Mouse (Mus musculus): ENCODE measurements around the gene Mpst.

Gene Mpst

DNA sequence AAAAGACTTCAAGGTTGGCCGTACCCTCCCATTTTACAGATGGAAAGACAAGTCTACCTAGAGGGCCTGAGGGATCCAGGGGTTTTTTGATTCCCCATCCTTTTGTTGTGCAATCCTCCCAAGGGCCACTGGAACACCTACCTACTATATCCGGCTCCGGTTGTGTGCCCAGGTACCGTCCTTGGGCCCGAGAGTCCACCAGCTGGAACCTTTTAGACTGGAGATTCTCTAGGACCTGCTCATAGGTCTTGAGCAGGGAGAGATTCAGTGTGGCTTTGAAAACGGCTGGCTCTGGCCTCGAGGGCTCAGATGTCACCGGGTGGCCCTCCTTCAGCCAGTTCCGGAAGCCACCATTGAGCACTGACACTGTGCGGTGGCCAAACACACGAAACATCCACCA lies 1.1 kb upstream of the Mpst start:
- no peak for DNase-seq

DNA sequence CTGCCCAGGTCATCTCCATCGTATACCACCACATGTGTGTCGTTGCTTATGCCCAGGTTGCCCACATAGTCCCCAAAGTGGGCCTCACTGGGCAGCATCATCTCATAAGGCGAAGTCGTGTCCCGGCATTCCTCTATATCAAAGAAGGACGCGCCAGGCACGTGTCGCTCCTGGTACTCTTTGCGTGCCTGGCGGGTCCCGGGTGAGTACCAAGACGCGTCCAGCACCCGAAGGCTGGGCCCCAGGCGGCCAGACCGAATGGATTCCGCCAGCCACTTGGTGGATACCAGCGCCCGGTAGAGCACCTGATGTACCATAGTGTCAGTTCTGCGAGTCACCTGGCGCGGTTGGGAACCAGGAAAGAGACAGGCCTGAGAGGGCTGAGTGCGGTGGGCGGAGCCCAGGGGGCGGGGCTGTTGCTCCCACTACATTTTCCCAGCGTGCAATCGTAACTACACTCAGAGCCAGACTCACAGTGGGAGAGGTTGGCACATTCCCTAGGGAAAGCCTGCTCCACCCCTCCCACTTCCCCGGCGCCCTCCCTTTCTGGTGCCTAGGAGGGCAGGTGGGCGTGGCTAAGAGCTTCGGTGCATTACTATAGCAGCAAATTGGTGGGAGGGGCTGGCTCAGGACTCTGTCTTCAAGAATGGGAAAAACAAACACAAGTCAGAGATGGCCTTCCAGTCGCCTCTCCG lies 552 bp upstream of the Mpst start, which contains the start of gene Tst:
Gene Tst, minus strand, starts transcription at position 391 of the 695 bp plus-strand sequence.
- peak; percentile 98 to 99 for DNase-seq

DNA sequence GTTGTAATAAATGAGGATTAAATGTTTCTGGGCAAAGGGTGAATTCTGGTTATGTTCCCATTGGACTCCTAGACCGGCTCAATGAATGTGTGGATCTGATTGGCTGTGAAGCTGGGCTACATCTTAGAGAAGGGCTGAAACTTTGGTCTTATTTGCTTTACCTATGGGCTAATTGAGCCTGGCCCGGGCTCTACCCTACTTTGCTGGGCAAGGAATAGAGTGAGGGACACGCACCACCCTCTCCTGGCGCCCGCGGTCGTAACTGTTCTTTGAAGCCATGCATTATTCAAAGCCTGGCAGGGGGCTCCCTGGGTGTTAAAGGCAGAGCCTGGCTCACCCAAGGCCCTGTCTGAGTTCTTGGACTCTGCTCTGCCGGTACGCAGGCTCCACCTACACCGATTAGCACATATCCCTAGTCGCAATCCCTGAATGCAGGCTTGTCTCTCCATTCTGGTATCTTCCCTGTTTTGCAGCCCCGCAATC lies 3.4 kb downstream of the Mpst start:
- no peak for DNase-seq

DNA sequence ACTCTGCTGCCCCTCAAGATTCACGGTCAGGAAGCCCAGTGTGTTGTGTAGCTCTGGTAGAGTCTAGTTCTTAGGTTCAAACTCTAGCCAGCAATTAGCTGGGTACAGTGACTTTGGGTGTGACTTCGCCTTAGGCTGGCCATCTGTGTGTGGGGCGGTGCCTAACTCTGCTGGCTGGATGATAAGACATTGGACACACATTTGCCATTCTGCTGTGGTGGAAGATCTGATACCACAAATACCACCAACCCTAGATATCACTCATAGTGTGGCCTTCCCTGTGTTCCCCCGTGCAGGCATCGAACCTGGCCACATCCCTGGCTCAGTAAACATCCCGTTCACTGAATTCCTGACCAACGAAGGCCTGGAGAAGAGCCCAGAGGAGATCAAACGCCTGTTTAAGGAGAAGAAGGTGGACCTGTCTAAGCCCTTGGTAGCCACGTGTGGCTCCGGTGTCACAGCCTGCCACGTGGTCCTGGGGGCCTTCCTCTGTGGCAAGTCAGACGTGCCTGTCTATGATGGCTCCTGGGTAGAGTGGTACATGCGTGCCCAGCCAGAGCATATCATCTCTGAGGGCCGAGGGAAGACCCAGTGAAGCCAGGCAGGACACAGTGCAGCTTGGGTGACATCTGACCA lies 7.0 kb downstream of the Mpst start:
- no peak for DNase-seq

DNA sequence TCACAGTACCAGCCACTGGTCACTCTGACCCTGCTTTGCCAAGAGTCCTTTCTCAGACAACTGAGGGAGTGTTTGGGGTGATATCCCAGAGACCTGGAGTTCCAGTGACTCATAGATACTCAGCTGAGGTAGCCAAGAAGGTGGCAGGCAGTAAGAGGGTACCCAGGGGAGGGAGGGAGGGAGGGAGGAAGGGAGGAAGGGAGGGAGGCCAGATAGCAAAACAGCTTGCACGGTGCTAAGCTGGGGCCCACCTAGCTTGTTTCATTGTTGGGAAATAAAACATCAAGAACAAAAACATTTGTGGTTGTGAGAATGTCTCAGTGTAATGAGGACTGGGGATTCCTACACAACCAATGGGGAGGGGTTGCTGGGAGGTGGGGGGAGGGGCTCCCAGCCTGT lies 7.5 kb downstream of the Mpst start:
- no peak for DNase-seq

DNA sequence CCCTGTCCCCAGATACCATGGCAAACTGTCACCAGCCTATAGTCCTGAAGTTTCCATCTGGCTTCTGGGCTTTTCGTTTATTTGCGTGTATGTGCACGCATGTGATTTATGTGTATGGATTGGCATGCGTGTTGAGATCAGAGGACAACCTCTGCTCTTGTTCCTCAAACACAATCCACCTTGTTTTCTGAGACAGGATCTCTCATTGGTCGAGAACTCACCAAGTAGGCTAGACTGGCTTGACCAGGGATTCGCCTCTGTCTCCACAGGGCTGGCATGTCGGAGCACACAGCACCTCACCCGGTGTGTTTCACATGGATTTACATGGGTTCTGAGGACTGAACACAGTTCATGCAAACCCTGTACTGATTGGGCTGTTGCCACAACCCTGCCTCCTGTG lies 7.9 kb downstream of the Mpst start:
- no peak for DNase-seq

DNA sequence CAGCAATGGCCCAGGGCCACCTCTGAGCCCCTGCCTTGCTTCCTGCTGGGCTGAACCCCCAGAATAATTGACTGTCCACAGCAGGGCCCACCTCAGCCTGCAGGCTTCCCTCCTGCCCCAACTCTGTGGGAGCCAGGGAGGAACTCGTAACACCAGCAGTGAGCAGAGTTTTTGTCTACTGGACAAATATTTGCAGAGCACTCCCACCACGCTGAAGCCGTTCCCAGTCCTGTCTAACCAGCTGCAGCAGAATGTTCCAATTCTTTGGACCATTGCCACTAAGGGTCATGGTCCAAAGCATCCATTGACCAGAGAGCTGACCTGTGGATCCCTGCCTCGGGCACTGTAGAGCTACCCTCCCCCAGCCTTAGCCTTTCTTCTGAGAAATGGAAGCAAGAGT lies 10.7 kb downstream of the Mpst start:
- DNase-seq, result peak; percentile 62 to 81

DNA sequence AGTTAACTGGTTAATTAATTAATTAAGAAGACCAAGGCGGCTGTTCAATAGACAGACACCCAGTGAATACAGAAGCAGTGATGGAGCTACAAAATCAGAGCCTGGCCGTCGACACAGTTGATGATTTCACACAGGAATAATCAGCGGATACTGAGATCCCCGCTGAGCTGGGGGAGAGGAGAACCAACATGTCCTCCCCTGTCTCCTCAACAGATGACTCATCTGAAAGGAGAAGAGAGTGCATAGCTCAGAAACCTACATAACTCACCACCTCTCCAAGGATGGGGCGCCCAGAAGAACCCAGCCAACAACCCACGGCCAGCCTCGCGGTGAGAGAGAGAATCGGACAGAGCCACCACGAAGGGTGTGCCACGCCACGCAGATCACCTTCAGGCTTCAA lies 14.2 kb downstream of the Mpst start:
- no peak for DNase-seq

DNA sequence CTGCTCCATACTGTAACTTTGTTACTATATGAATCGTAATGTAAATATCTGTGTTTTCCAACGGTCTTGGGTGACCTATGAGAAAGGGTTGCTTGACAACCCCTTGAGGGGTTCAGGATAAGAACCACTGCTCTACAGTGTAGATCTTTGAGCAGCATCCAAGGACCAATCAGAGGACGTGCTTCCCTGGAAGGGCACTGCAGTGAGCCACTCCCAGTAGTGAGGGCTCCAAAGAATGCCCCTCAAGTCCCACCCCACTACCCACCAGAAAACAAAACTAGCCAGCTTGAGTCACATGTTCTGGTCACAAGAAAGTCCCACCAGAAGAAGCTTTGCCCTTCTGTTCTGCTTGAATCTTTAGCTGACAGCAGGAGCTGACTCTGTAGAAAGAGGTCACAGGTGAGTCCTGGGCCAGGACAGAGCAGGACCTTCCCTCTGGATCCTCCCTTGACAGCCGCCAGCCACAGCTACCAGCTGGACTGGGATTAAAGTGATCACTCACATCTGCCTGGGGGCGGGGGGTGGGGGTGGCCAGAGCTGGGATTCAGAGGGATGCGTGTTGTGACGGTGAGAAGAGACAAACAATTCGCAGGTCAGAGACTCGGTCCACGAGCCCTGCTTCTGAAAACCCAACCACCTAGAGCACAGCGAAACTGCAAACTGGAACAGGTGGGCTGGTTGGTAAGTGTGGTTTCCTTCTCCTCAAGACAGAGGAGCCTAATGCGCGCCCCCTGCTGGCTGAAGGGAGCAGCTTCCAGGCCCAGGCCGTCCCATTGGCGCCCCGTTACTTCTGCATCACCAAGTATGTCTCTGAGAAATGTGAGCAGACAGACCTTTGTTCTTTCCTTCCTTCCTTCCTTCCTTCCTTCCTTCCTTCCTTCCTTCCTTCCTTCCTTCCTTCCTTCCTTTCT lies 16.1 kb downstream of the Mpst start:
- DNase-seq, result peak; percentile 80 to 89

DNA sequence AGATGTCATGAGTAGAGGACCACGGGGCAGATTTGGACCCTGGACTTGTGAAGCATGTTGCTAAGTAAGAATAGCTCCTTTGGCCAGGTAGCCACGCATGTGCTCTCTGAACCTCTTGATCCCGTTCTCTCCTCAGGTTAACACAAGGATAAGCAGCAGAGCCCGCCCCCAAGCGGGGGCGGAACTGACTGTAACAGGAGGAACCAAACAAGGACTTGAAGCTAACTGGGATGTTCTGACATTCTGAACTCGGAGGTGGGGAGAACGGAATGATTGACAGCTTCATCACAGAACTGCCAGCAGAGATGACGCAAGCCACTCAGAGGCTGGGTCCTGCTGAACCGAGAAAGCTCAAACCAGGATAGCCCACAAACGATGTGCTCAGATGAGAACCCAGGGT lies 18.3 kb downstream of the Mpst start:
- peak; percentile 77 to 85 for DNase-seq

DNA sequence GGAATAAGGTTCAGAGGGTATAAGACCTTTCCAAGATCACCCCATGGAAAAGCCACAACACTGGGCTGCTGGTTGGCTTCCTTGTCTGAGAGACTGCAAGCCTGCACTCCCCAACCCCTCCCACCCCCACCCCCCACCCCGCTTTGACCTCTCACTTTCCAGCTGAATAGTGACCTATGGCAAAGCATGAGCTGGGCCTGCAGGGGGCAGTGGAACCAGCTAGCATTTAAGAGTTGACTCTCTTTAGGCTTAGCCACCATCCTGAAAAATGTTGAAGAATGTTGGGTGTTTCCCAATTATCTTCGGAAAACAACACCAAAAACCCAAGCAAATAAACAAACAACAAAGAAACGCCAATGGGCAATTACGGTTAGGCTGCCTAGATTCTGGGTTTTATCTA lies 19.0 kb downstream of the Mpst start:
- no peak for DNase-seq

DNA sequence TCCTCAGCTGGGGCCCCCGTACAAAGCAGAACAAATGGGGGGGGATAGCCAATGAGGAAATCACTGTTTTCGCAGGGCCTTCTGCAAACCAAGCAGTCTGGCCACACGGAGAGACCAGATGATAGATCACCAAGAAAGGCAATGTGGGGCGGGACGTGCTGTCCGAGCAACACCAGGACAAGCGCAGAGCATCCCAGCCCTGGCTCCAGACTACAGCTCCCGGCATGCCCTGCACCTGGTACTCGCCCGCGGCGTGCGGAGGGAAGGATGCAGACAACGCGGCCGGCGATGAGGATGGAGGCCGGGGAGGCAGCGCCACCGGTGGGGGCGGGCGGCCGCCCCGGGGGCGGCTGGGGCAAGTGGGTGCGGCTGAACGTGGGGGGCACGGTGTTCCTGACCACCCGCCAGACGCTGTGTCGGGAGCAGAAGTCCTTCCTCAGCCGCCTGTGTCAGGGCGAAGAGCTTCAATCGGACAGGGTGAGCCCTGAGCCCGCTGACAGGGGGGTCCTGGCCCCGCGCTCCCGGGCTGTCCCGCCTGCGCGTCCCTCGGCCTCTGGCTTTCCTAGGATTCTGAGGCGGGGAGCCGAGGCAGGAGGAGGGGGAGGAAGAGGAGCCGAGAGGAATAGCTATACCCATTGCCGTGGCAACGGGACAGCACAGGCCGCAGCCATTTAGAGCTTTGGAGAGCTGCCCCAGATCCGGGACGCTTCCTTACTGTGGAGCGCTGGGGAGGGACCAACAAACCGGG lies 22.3 kb downstream of the Mpst start, which contains the start of gene Kctd17:
Gene Kctd17, plus strand, starts transcription at position 174 of the 748 bp plus-strand sequence.
- DNase-seq, result peak; percentile 66 to 71

DNA sequence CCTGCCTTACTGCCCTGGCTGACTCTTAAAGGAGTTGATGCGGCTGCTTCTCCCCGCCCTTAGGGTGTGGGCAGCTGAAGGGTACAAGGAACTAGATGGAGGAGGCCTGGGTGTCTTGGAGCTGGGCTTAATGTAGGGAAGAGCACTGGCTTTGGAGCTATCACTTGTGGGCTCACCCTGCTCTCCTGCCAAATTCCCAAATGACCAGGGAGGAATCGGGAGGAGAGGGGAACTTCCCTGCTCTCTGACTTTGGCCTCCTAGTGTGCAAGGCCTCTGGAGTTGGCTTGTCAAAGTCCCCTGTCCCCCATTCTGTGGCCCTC lies 22.9 kb downstream of the Mpst start:
- no peak for DNase-seq

DNA sequence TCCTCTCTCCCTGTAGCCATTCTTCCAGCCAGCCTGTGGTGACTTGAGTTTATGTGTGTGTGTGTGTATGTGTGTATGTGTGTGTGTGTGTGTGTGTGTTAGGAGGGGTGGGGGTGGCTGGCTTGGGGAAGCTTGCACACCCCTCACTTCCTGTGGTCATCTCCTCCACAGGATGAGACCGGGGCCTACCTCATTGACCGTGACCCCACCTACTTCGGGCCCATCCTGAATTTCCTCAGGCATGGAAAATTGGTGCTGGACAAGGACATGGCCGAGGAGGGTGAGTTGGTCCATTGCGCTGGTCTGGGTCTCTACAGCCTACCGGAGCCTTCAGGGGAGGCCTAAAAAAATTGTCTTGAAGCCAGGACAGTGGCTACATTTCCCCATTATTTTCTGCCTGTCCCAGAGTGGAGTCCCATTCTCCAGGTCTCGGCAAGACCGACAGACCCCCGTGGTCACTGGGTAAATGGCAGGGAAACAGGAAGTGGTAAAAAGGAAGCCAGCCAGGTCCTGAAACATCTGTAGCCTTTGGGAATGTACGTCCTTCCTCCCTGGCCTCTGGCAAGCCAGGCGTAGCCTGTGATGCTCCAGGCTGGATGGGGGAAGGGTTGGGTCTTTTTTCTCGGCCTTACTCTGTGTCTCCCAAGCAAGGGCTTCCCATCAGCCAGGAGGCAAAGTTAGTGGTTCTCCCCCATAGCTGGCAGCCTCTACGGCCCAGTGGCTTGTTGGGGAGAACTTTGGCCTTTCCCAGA lies 23.8 kb downstream of the Mpst start:
- no peak for DNase-seq

DNA sequence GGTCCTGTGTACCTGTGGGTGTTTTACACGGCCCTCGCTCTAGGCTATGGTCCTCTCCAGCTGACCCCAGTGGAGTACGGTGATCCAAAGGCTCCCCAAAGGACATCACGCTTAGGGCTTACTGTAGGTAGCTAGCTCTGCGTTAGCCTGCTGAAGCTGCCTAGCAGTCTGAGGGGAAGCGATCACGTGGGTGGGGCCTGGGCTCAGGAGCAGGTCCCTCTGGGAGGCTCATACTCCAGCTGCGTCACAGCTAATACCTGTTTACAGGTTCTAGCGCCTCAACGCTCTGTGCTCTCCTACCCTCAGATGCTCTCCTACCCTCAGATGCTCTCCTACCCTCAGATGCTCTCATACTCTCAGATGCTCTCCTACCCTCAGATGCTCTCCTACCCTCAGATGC lies 24.7 kb downstream of the Mpst start:
- DNase-seq, result no peak

DNA sequence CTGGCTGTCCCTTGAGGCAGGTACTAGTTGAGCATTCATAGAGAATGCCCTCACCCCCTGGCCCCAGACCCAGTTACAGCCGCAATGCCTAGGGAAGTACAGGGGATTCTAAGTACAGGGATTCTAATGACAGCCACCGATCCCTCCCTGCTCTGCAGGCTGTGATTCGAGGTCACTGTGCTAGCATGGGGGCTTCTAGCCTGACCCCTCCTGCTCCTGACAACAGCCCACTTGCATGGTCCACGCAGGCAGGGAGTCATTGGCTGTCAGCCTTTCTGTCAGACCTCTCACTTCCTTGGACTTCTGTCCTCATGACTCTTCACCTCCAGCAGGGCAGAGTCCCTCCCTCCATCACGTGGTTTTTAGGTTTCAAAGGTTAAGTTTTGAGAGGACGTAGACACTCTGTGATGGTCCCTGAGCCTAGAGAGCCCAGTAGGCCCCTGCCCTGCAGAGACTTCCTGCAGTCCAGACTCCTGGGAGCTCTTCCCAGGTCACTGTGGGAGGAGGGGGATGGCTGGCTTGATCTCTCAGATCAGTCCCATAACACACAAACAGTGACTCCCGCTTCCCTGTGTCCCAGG lies 25.4 kb downstream of the Mpst start:
- no peak for DNase-seq

DNA sequence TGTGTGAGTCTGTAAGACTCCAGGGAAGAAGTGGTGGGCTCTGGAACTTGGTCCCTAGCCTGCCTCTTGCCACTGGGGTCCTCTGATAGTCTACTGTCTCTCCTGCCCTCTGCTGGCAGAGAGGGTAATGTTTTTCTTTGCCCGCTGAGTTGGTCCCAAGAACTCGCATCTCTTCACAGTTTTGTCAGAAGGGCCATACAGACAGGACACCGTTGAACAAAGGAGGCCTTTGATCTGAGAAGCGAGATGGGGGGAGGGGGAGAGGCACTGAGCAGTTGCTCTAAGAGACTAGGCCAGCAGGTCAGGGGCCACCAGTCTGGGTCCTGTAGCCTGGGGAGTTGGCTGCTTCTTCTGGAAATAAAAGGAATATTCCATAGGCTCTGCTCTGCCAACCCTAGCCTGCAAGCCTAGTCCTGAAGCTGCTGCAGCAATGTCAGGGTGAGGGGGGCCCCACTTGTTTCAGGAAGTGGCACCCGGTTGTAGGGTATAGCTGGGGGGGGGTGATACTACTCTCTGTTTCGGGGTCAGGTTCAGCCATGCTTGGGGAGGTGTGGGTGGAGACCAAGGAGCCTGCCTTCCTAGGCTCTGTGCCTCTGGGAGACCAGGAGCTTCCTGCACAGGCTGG lies 28.8 kb downstream of the Mpst start:
- no peak for DNase-seq

DNA sequence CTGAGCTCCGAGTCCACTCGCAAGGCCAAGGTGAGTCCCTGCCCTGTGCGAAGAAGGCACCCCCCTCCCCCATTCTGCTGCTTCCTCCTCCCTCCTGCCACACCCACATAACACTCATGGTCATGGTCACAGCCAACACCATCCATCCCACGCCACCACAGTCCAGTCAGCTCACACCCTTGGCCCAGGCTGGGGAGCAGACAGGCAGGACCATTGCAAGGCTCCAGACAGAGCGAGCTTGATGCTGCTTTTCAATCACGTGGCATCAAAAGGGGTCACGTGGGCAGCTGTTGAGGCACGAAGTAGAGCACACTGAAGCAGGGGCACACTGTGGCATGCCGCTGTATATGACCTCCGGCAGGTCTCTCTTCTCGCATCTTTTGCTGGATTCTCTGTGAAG lies 29.5 kb downstream of the Mpst start:
- DNase-seq, result no peak

DNA sequence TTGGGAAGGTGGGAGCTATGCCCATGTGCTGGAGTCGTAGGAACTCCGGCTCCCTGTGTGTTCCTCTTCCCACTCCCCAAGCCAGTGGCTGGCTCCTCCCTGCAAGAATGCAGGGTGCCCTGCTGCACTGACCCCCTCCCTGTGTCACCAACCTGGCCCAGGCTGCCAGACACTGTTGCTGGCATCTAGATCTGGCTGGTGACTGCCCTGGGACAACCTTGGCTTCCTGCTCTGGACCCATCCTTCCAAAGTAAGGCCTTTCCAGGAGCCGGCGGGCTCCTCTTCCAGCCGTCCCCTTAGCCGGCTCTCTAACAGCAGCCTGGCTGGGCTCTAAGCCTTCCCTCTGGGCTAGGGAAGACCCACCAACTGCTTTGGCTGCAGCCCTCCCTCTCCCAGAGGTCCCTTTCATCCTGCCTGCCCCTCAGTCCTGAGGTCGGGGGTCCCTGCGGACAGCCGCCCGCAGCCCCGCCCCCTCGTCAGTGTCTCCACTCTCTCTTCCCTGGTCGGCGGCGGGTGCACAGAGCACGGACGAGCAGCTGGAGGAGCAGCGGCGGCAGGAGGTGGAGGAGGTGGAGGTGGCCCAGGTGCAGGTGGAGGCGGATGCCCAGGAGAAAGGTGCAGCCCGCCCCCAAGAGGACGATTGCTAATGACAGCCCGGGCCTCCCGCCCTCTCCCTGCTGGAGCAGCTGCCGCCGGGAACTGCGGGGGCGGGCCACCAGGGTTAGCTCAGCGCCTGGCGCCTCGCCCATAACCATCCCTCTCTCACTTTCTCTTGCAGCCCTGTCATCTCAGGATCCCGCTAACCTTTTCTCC lies 30.4 kb downstream of the Mpst start:
- DNase-seq, result peak; percentile 82 to 88
